Mouse (Mus musculus): ENCODE results near the gene Dchs2.

- TF ChIP-seq EP300 (IDR thresholded peaks at IDR 0.05; ENCODE audit: low read depth) (no peak), CTCF (IDR thresholded peaks at IDR 0.05; ENCODE audit: low read depth) (no peak)
Observed at GRCm38 (mm10) chr3:83102286-83102685, 25.5 kb upstream of the Dchs2 start.
